9 mouse cellular contexts compared by ENCODE assay signal in genomic region chr2:174342793-174343400, GRCm38 (mm10). TPM values are rescaled to one million over a fixed set of nuclear protein-coding genes. Genes with fewer than 3 reads are reported as not detected.
DNase-seq lines count a peak whose midpoint lies in the region; ATAC-seq and TF ChIP-seq lines count a peak whose summit lies in the region.
"Had no signal": no experiment of that assay in that cellular context is flagged by ENCODE, and none has a peak within 500 bp of the region (broad histone marks: within the 10 kb centered on the region; RNA-seq: fewer than 3 reads in every experiment).

No protein-coding gene starts in this region.

- peaks cover 53% of the 10 kb centered on the region for H3K36me3 ChIP-seq in kidney, embryonic 14.5 days (ENCODE audit: control insufficient read depth, insufficient read depth, low read length)
- H3K36me3 ChIP-seq in heart, embryonic 13.5 days = peaks cover 72% of the 10 kb centered on the region
- peaks cover 31% of the 10 kb centered on the region for H3K36me3 ChIP-seq in liver, postnatal 0 days (replicated peaks; ENCODE audit: insufficient read depth, low read length)

- no peak overlapping the region for H3K9ac ChIP-seq in kidney, embryonic 14.5 days (ENCODE audit: low read depth, low read length)
- peak overlapping the region; percentile 78 for H3K9ac ChIP-seq in heart, embryonic 13.5 days
- no peak overlapping the region for H3K9ac ChIP-seq in liver, postnatal 0 days (replicated peaks)

- peak overlapping the region; percentile 73; the same call in 1 of the 2 replicates for H3K27ac ChIP-seq in kidney, embryonic 14.5 days (ENCODE audit: low read depth, low read length)
- H3K27ac ChIP-seq in brown adipose tissue, adult 24 weeks (replicated peaks; ENCODE audit: low read depth, low read length) = peak overlapping the region; percentile 78
- H3K27ac ChIP-seq in heart, embryonic 13.5 days (replicated peaks) = peak overlapping the region; percentile 96
- peak overlapping the region; percentile 72 for H3K27ac ChIP-seq in liver, postnatal 0 days (ENCODE audit: low read depth)

- no peak overlapping the region for H3K4me2 ChIP-seq in kidney, embryonic 14.5 days (replicated peaks; ENCODE audit: low read depth, low read length)
- peak overlapping the region; percentile 65 for H3K4me2 ChIP-seq in heart, embryonic 13.5 days
- no peak overlapping the region for H3K4me2 ChIP-seq in liver, postnatal 0 days (ENCODE audit: low read depth, low read length)

- peaks cover 50% of the 10 kb centered on the region for H3K4me1 ChIP-seq in kidney, embryonic 14.5 days (ENCODE audit: control insufficient read depth, insufficient read depth, low read length)
- H3K4me1 ChIP-seq in brown adipose tissue, adult 24 weeks (ENCODE audit: control insufficient read depth, insufficient read depth, insufficient read length, low read length) = peaks cover 38% of the 10 kb centered on the region
- H3K4me1 ChIP-seq in heart, embryonic 13.5 days = peaks cover 74% of the 10 kb centered on the region
- H3K4me1 ChIP-seq in liver, postnatal 0 days (ENCODE audit: insufficient read depth) = peaks cover 37% of the 10 kb centered on the region

- H3K9me3 ChIP-seq in kidney, embryonic 14.5 days (ENCODE audit: control insufficient read depth, low read length) = no peaks in the 10 kb centered on the region
- no peaks in the 10 kb centered on the region for H3K9me3 ChIP-seq in heart, embryonic 13.5 days
- H3K9me3 ChIP-seq in liver, postnatal 0 days (ENCODE audit: low read length) = no peaks in the 10 kb centered on the region

- H3K27me3 ChIP-seq in kidney, embryonic 14.5 days (ENCODE audit: control insufficient read depth, insufficient read depth, low read length) = no peaks in the 10 kb centered on the region
- no peaks in the 10 kb centered on the region for H3K27me3 ChIP-seq in heart, embryonic 13.5 days (replicated peaks)
- no peaks in the 10 kb centered on the region for H3K27me3 ChIP-seq in liver, postnatal 0 days (ENCODE audit: insufficient read depth, low read length)

- ATAC-seq in kidney, embryonic 14.5 days (ENCODE audit: low FRiP score, low TSS enrichment) = no peak
- no peak for ATAC-seq in heart, embryonic 13.5 days (ENCODE audit: extremely low read depth, insufficient number of reproducible peaks, low FRiP score, low TSS enrichment)
- ATAC-seq in liver, postnatal 0 days = no peak

- TF ChIP-seq CTCF in liver, postnatal 0 days (IDR thresholded peaks at IDR 0.05; ENCODE audit: low read depth) = no peak

- DNase-seq in kidney, adult 8-10 months = no peak
- DNase-seq in liver, postnatal 0 days = no peak
- no peak for DNase-seq in ovary, adult 18-20 months (ENCODE audit: low spot score)
- no peak for DNase-seq in frontal cortex, postnatal 10 days (ENCODE audit: low spot score in 2 of 2)
- DNase-seq: cerebellum, adult 18-20 months; gastrocnemius, postnatal 25 days had no signal

- 40% methylated on average over 8 of the region's 8 CpGs for WGBS in kidney, embryonic 14.5 days
- WGBS in heart, embryonic 13.5 days = 49% methylated on average over 8 of the region's 8 CpGs
- WGBS in liver, postnatal 0 days (ENCODE audit: insufficient replicate concordance) = 80% methylated on average over 8 of the region's 8 CpGs

- no peak overlapping the region for H3K4me3 ChIP-seq in kidney, embryonic 14.5 days (ENCODE audit: low read length)
- H3K4me3 ChIP-seq in brown adipose tissue, adult 24 weeks (ENCODE audit: insufficient read depth, low read depth, low read length) = no peak overlapping the region; the same call in 1 of the 2 replicates
- no peak overlapping the region for H3K4me3 ChIP-seq in heart, embryonic 13.5 days
- H3K4me3 ChIP-seq in liver, postnatal 0 days (ENCODE audit: low read depth, low read length) = no peak overlapping the region

- TF ChIP-seq EP300 in liver, postnatal 0 days (IDR thresholded peaks at IDR 0.05; ENCODE audit: low read depth) = no peak

RNA-seq across cellular contexts. Expression of gene Gm20721, which starts 3.6 kb away (rescaled TPM):
- polyA plus RNA-seq in kidney, embryonic 14.5 days (2014; fragmentation: Nextera tagmentation; extraction: Ambion mirVana) = 10.1 and 15.0 TPM in 2 replicates
- 15.6 and 22.2 TPM in 2 replicates for polyA plus RNA-seq in brown adipose tissue, adult 24 weeks (2012; ENCODE audit: insufficient read depth, insufficient read length, missing spikeins)
- polyA plus RNA-seq in heart, embryonic 13.5 days (2015; fragmentation: Nextera tagmentation; extraction: Ambion mirVana) = 16.0 and 26.6 TPM in 2 replicates
- 1.3 and 2.9 TPM in 2 replicates for polyA plus RNA-seq in liver, postnatal 0 days (2015; fragmentation: Nextera tagmentation; extraction: Ambion mirVana)

RNA-seq across cellular contexts. Expression of gene Gnas, which starts 58.8 kb away (rescaled TPM):
- polyA plus RNA-seq in kidney, embryonic 14.5 days (2014; fragmentation: Nextera tagmentation; extraction: Ambion mirVana) = 1,459 and 1,592 TPM in 2 replicates
- 2,899 and 4,504 TPM in 2 replicates for polyA plus RNA-seq in brown adipose tissue, adult 24 weeks (2012; ENCODE audit: insufficient read depth, insufficient read length, missing spikeins)
- polyA plus RNA-seq in heart, embryonic 13.5 days (2015; fragmentation: Nextera tagmentation; extraction: Ambion mirVana) = 1,244 and 1,252 TPM in 2 replicates
- 332 and 343 TPM in 2 replicates for polyA plus RNA-seq in liver, postnatal 0 days (2015; fragmentation: Nextera tagmentation; extraction: Ambion mirVana)
